Mouse (Mus musculus): Measurements from ENCODE around the gene Slc5a10. TPM values are rescaled to one million over a fixed set of nuclear protein-coding genes. Genes with fewer than 3 reads are reported as not detected.
A peak's percentile ranks its signal among the peaks of the same experiment; 100 is the strongest.

Gene Slc5a10
- polyA plus RNA-seq, 1 experiment from 2014 or later, result 0.45 TPM

DNA sequence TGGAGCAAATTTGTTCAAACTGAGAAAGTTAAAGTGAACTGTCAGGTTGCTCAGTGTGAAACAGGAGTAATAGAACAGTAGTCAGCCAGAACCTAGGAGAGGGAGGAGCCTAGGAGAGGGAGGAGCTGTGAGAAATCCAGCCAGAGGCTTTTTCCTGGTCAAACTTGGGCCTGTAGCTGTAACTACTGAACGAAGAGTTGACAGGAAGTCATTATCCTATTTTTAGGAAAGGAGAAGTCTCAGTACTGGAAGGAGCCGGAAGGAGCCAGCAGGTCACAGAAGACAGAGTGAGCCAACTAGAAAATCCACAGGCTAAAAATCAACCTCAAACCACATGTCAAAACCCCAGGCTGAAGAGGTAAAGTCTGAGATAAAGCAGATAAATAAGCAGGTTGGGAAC is 7.4 kb upstream of the Slc5a10 start:
- Histone ChIP-seq H3K9ac (no peak overlapping the region), H3K4me2 (no peak overlapping the region), H3K4me1 (no peaks in the 10 kb centered on the region), H3K36me3 (peaks cover 64% of the 10 kb centered on the region), H3K9me3 (replicated peaks) (no peaks in the 10 kb centered on the region), H3K27ac (peak overlapping the region; percentile 5; the same call in 1 of the 2 replicates), H3K4me3 (replicated peaks) (no peak overlapping the region), H3K27me3 (no peaks in the 10 kb centered on the region)
- WGBS, result 52% methylated on average over 2 of the region's 2 CpGs
- ATAC-seq (replicated peaks; ENCODE audit: low FRiP score), result no peak

- no peaks in the 10 kb centered on the region for H3K27me3 ChIP-seq
- no peak overlapping the region for H3K4me2 ChIP-seq
- H3K4me1 ChIP-seq, result peaks cover 8% of the 10 kb centered on the region; the same call in 1 of the 2 replicates
- peaks cover 9% of the 10 kb centered on the region; the same call in 1 of the 2 replicates for H3K36me3 ChIP-seq
- no peak overlapping the region for H3K9ac ChIP-seq
- WGBS, result 51% methylated on average over 5 of the region's 5 CpGs
- ATAC-seq (replicated peaks; ENCODE audit: low FRiP score), result peak; percentile 44
- H3K9me3 ChIP-seq (replicated peaks), result no peaks in the 10 kb centered on the region
- 0 out of 2 replicates have a peak overlapping the region, but pooled peaks have one; percentile 22 for H3K27ac ChIP-seq
- H3K4me3 ChIP-seq (replicated peaks), result no peak overlapping the region
Observed at GRCm38 (mm10) chr11:61722077-61722476, 1.5 kb upstream of the Slc5a10 start.

DNA sequence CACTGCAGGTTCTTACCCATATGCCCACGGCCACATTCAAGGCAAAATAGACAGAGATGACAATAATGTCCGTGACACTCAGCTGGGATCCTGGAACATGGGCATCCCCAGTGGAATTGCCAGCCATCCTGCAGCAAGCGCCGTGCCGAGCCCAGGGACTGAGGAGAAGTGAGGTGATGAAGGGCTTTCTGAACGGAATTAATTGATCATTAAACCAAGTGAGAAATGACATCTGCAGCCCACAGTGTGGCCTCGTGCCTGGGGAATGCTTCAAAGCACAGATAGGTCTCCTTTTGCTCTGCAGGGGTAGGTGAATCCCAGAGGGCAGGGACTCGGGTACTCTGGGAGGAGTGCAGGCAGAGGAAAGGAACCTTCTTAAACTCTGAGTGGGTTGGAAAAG is 800 bp downstream of the Slc5a10 start:
- Histone ChIP-seq H3K9me3 (replicated peaks) (no peaks in the 10 kb centered on the region), H3K36me3 (no peaks in the 10 kb centered on the region), H3K27me3 (peaks cover 3% of the 10 kb centered on the region; the same call in 1 of the 2 replicates), H3K27ac (no peak overlapping the region), H3K4me2 (no peak overlapping the region), H3K4me3 (replicated peaks) (no peak overlapping the region), H3K9ac (no peak overlapping the region), H3K4me1 (peaks cover 8% of the 10 kb centered on the region; the same call in 1 of the 2 replicates)
- 62% methylated on average over 8 of the region's 8 CpGs for WGBS
- ATAC-seq (replicated peaks; ENCODE audit: low FRiP score), result no peak

DNA sequence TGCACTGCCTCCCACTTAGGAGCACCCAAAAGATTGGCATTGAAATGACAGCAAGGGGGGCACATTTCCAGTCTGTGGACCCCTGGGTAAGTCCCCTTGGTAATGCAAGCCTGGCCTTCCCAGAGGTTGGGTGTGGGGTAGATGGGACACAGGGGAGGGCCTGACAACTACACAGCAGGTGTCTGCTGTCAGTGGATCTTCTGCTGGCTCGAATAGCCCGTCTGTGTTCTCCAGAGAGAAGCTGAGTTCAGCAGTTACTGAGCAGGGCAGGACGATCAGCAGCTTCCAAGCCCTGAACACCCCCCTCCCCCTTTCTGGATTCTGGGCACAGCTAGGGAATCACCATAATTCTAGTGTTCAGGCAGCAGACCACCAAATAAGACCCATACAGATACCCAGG is 1.2 kb downstream of the Slc5a10 start:
- H3K4me1 ChIP-seq, result peaks cover 8% of the 10 kb centered on the region; the same call in 1 of the 2 replicates
- no peak overlapping the region for H3K4me3 ChIP-seq (replicated peaks)
- H3K27ac ChIP-seq, result no peak overlapping the region
- no peaks in the 10 kb centered on the region for H3K36me3 ChIP-seq
- no peak for ATAC-seq (replicated peaks; ENCODE audit: low FRiP score)
- 46% methylated on average over 3 of the region's 3 CpGs for WGBS
- no peak overlapping the region for H3K9ac ChIP-seq
- H3K9me3 ChIP-seq (replicated peaks), result no peaks in the 10 kb centered on the region
- no peak overlapping the region for H3K4me2 ChIP-seq
- H3K27me3 ChIP-seq, result peaks cover 4% of the 10 kb centered on the region; the same call in 1 of the 2 replicates

DNA sequence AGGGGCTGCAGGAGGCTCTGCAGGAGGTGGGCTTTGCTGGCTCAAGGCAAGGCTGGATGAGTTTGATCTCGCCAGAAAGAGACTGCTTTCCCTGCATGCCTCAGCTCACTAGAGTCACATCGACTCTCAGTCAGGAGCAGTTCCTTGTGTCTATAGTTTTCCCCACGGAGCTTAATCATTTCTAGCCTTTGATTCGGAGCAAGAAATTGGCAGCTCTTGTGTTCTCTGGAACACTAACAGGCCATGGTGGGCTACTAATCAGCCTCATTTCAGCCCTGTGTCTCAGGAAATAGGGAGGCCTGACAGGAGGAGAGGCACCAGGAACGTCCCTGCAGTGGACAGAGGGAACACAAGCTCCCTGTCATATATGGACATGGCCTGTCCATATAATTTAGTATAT is 2.6 kb downstream of the Slc5a10 start:
- Histone ChIP-seq H3K9me3 (replicated peaks) (no peaks in the 10 kb centered on the region), H3K27ac (no peak overlapping the region), H3K36me3 (no peaks in the 10 kb centered on the region), H3K4me3 (replicated peaks) (no peak overlapping the region), H3K4me2 (no peak overlapping the region), H3K27me3 (peaks cover 4% of the 10 kb centered on the region; the same call in 1 of the 2 replicates), H3K9ac (no peak overlapping the region), H3K4me1 (peaks cover 8% of the 10 kb centered on the region; the same call in 1 of the 2 replicates)
- WGBS, result 67% methylated on average over 5 of the region's 5 CpGs
- no peak for ATAC-seq (replicated peaks; ENCODE audit: low FRiP score)

DNA sequence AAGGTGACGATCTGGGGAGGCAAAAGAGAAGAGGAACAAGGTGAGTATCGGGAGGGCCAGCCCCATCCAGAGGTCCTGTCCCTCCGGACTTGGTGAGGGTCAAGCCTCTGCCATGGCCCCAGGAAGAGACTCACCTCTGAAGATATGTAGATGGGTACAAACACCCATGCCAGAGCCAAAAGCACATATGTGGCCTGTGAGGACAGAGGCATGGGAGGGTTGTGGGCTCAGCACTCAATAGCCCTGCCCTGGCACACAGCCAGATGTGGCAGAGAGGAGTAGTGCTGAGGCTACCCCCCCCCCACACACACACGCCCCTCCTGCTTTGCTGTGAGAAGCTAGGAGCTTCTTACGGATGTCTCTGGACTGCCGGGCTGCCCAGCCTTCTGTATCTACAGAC is 5.5 kb downstream of the Slc5a10 start:
- no peaks in the 10 kb centered on the region for H3K9me3 ChIP-seq (replicated peaks)
- no peak overlapping the region for H3K4me2 ChIP-seq
- 70% methylated on average over 6 of the region's 6 CpGs for WGBS
- no peak overlapping the region for H3K27ac ChIP-seq
- H3K4me3 ChIP-seq (replicated peaks), result no peak overlapping the region
- ATAC-seq (replicated peaks; ENCODE audit: low FRiP score), result no peak
- H3K9ac ChIP-seq, result no peak overlapping the region
- H3K27me3 ChIP-seq, result peaks cover 4% of the 10 kb centered on the region; the same call in 1 of the 2 replicates
- no peaks in the 10 kb centered on the region for H3K4me1 ChIP-seq
- no peaks in the 10 kb centered on the region for H3K36me3 ChIP-seq

GRCm38 (mm10) chr11:61714346-61715117 is 6.1 kb downstream of the Slc5a10 start:
- WGBS, result 51% methylated on average over 11 of the region's 11 CpGs
- no peaks in the 10 kb centered on the region for H3K4me1 ChIP-seq
- H3K9ac ChIP-seq, result no peak overlapping the region

GRCm38 (mm10) chr11:61713157-61713855 is 7.3 kb downstream of the Slc5a10 start:
- ATAC-seq (replicated peaks; ENCODE audit: low FRiP score), result no peak
- Histone ChIP-seq H3K4me3 (replicated peaks) (no peak overlapping the region), H3K9me3 (replicated peaks) (no peaks in the 10 kb centered on the region), H3K9ac (no peak overlapping the region), H3K4me2 (no peak overlapping the region), H3K36me3 (no peaks in the 10 kb centered on the region), H3K27me3 (peaks cover 4% of the 10 kb centered on the region; the same call in 1 of the 2 replicates), H3K27ac (no peak overlapping the region), H3K4me1 (peaks cover 4% of the 10 kb centered on the region; the same call in 1 of the 2 replicates)
- 50% methylated on average over 15 of the region's 15 CpGs for WGBS

More at GRCm38 (mm10) chr11:61714346-61715117, 6.1 kb downstream of the Slc5a10 start:
- H3K9me3 ChIP-seq (replicated peaks), result no peaks in the 10 kb centered on the region
- H3K27me3 ChIP-seq, result peaks cover 4% of the 10 kb centered on the region; the same call in 1 of the 2 replicates
- H3K4me2 ChIP-seq, result no peak overlapping the region
- peak; percentile 50 for ATAC-seq (replicated peaks; ENCODE audit: low FRiP score)
- no peak overlapping the region for H3K27ac ChIP-seq
- H3K36me3 ChIP-seq, result no peaks in the 10 kb centered on the region
- H3K4me3 ChIP-seq (replicated peaks), result no peak overlapping the region

DNA sequence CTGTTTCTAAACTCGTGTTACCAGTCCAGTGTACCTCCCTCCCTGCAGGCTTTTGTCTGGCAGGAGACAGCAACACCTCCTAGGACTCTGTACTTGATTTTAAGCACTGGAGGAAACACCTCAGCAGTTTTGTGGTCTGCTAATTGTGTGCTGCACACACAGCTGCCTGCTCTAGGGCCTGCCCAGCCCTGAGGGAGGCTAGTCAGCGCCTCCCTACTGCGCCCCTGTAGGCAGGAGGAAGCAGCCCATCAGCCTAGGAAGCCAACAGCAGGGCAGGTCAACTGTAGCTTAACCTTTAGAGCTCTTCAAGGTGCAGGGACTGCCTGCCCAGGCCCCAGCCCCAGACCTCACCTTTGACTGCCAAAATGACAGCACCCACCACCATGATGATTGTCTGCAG is 11.7 kb downstream of the Slc5a10 start:
- no peaks in the 10 kb centered on the region for H3K27me3 ChIP-seq
- H3K4me3 ChIP-seq (replicated peaks), result no peak overlapping the region
- no peaks in the 10 kb centered on the region for H3K9me3 ChIP-seq (replicated peaks)
- no peak overlapping the region for H3K9ac ChIP-seq
- WGBS, result 53% methylated on average over 3 of the region's 3 CpGs
- H3K4me2 ChIP-seq, result no peak overlapping the region
- H3K36me3 ChIP-seq, result no peaks in the 10 kb centered on the region
- no peak for ATAC-seq (replicated peaks; ENCODE audit: low FRiP score)
- peaks cover 4% of the 10 kb centered on the region; the same call in 1 of the 2 replicates for H3K4me1 ChIP-seq
- no peak overlapping the region for H3K27ac ChIP-seq

DNA sequence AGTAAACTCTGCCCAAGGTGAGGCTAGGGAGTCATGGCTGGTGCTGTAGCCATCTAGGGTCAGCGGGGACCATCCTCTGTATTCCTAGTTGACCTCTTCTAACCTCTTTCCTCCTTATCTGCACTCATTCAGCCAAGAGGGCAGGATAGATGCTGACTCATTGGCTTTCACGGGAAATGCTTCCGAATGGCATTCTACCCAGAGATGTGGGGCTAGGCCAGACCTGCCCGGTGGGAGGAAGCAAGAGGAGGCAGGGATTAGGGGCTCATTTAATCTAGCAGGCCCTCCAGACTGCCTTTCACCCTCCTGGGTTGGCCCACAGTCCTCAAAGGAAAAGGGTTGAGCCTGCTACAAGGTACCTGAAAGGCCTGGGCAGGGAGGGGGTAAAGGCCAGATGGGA is 14.4 kb downstream of the Slc5a10 start:
- Histone ChIP-seq H3K4me3 (replicated peaks) (no peak overlapping the region), H3K27me3 (no peaks in the 10 kb centered on the region), H3K27ac (no peak overlapping the region), H3K4me2 (no peak overlapping the region), H3K4me1 (peaks cover 14% of the 10 kb centered on the region; the same call in 1 of the 2 replicates), H3K36me3 (no peaks in the 10 kb centered on the region), H3K9ac (no peak overlapping the region), H3K9me3 (replicated peaks) (no peaks in the 10 kb centered on the region)
- WGBS, result 74% methylated on average over 4 of the region's 4 CpGs
- ATAC-seq (replicated peaks; ENCODE audit: low FRiP score), result no peak

DNA sequence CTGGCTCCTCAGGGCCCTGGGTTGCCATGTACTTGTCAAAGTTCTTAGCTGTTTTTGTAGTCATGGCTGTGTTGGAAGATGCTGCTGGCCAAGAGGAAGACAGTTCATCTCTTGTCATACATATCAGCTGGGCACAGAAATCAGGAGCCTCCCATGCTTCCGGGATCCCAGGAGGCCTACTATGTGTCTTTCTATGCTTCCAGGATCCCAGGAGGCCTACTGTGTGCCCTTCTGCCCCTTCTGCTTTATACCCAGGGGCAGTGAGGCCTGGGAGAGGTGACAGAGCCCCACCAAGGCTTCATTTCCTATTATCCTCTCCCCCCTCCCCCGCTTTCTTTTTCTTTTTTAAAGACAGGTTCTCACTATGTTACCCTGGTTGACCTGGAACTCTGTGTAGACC is 15.0 kb downstream of the Slc5a10 start:
- no peaks in the 10 kb centered on the region for H3K36me3 ChIP-seq
- WGBS, result 88% methylated on average over 2 of the region's 2 CpGs

DNA sequence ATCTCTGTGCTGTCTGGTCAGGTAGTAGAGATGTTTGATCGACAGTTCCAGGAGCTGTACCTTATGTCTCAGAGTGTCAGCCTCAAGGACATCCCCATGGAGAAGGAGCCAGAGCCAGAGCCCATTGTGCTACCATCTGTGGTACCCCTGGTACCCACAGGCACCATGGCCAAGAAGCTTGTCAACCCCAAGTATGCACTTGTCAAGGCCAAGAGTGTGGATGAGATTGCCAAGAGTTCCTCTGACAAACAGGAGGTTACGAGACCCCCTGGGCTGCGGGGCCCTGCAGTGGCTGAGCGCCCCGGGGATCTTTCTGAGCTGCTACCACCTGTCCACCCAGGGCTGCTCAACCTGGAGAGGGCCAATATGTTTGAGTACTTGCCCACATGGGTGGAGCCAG is 18.1 kb downstream of the Slc5a10 start:
- no peaks in the 10 kb centered on the region for H3K27me3 ChIP-seq
- peaks cover 18% of the 10 kb centered on the region for H3K4me1 ChIP-seq
- H3K27ac ChIP-seq, result no peak overlapping the region
- H3K9me3 ChIP-seq (replicated peaks), result no peaks in the 10 kb centered on the region
- no peak for ATAC-seq (replicated peaks; ENCODE audit: low FRiP score)
- H3K9ac ChIP-seq, result no peak overlapping the region
- H3K4me2 ChIP-seq, result no peak overlapping the region
- 96% methylated on average over 5 of the region's 5 CpGs for WGBS
- no peaks in the 10 kb centered on the region for H3K36me3 ChIP-seq
- H3K4me3 ChIP-seq (replicated peaks), result no peak overlapping the region

More for the DNA sequence above, 15.0 kb downstream of the Slc5a10 start:
- Histone ChIP-seq H3K9ac (no peak overlapping the region), H3K4me2 (no peak overlapping the region), H3K9me3 (replicated peaks) (no peaks in the 10 kb centered on the region), H3K4me1 (peaks cover 15% of the 10 kb centered on the region), H3K27me3 (no peaks in the 10 kb centered on the region), H3K4me3 (replicated peaks) (no peak overlapping the region), H3K27ac (no peak overlapping the region)
- no peak for ATAC-seq (replicated peaks; ENCODE audit: low FRiP score)
